In genomic region chr1:119533093-119533805, GRCm38 (mm10) we compare ENCODE assay signal across 11 mouse cellular contexts. TPM values are rescaled to one million over a fixed set of nuclear protein-coding genes. Genes with fewer than 3 reads are reported as not detected.
A peak's percentile ranks its signal among the peaks of the same experiment; 100 is the strongest.
DNase-seq lines count a peak whose midpoint lies in the region; ATAC-seq lines count a peak whose summit lies in the region.
"Had no signal": no experiment of that assay in that cellular context is flagged by ENCODE, and none has a peak within 500 bp of the region (broad histone marks: within the 10 kb centered on the region; RNA-seq: fewer than 3 reads in every experiment).

No protein-coding gene starts in this region.

- peak overlapping the region; percentile 59 for H3K27ac ChIP-seq in heart, embryonic 10.5 days
- no peak overlapping the region for H3K27ac ChIP-seq in lung, embryonic 16.5 days (ENCODE audit: low read length)
- no peak overlapping the region for H3K27ac ChIP-seq in forebrain, embryonic 16.5 days (ENCODE audit: low read length)
- H3K27ac ChIP-seq in neural tube, embryonic 13.5 days (replicated peaks) = no peak overlapping the region
- H3K27ac ChIP-seq: limb, embryonic 12.5 days had no signal

- H3K4me3 ChIP-seq in heart, embryonic 10.5 days = no peak overlapping the region
- no peak overlapping the region for H3K4me3 ChIP-seq in lung, embryonic 16.5 days (ENCODE audit: low read length)
- H3K4me3 ChIP-seq in forebrain, embryonic 16.5 days (replicated peaks; ENCODE audit: low read length) = no peak overlapping the region
- no peak overlapping the region for H3K4me3 ChIP-seq in neural tube, embryonic 13.5 days
- H3K4me3 ChIP-seq: limb, embryonic 12.5 days had no signal

- peaks cover 9% of the 10 kb centered on the region; the same call in 1 of the 2 replicates for H3K9me3 ChIP-seq in heart, embryonic 10.5 days
- 0 out of 2 replicates have a peak, but pooled peaks cover 5% of the 10 kb centered on the region for H3K9me3 ChIP-seq in lung, embryonic 16.5 days (ENCODE audit: control insufficient read depth, low read length)
- 0 out of 2 replicates have a peak, but pooled peaks cover 3% of the 10 kb centered on the region for H3K9me3 ChIP-seq in forebrain, embryonic 16.5 days (ENCODE audit: control insufficient read depth, low read length)
- H3K9me3 ChIP-seq in neural tube, embryonic 13.5 days = no peaks in the 10 kb centered on the region

- H3K27me3 ChIP-seq in heart, embryonic 10.5 days (ENCODE audit: insufficient read depth, poor library complexity, severe bottlenecking) = no peaks in the 10 kb centered on the region
- no peaks in the 10 kb centered on the region for H3K27me3 ChIP-seq in lung, embryonic 16.5 days (ENCODE audit: control insufficient read depth, insufficient read depth, low read depth, low read length)
- H3K27me3 ChIP-seq in forebrain, embryonic 16.5 days (replicated peaks; ENCODE audit: control insufficient read depth, insufficient read depth, low read length) = no peaks in the 10 kb centered on the region
- no peaks in the 10 kb centered on the region for H3K27me3 ChIP-seq in neural tube, embryonic 13.5 days
- H3K27me3 ChIP-seq: limb, embryonic 12.5 days had no signal

- peak; percentile 24 for ATAC-seq in lung, embryonic 16.5 days (ENCODE audit: low read depth)
- ATAC-seq in forebrain, embryonic 16.5 days = peak; percentile 76
- ATAC-seq in neural tube, embryonic 13.5 days (ENCODE audit: low read depth) = peak; percentile 74

- WGBS in heart, embryonic 10.5 days = 93% methylated on average over 18 of the region's 18 CpGs
- WGBS in lung, embryonic 16.5 days = 65% methylated on average over 18 of the region's 18 CpGs
- WGBS in forebrain, embryonic 16.5 days = 51% methylated on average over 18 of the region's 18 CpGs
- WGBS in neural tube, embryonic 13.5 days = 75% methylated on average over 18 of the region's 18 CpGs

- H3K4me1 ChIP-seq in heart, embryonic 10.5 days = peaks cover 9% of the 10 kb centered on the region; the same call in 1 of the 2 replicates
- H3K4me1 ChIP-seq in lung, embryonic 16.5 days (replicated peaks; ENCODE audit: control insufficient read depth, insufficient read depth, low read length) = peaks cover 3% of the 10 kb centered on the region; the same call in 1 of the 2 replicates
- peaks cover 7% of the 10 kb centered on the region for H3K4me1 ChIP-seq in forebrain, embryonic 16.5 days (replicated peaks; ENCODE audit: control insufficient read depth, insufficient read depth, low read length)
- H3K4me1 ChIP-seq in neural tube, embryonic 13.5 days (replicated peaks) = no peaks in the 10 kb centered on the region
- H3K4me1 ChIP-seq: limb, embryonic 12.5 days had no signal

- DNase-seq in heart, embryonic 10.5 days (ENCODE audit: low spot score) = no peak
- DNase-seq in heart, adult 18-20 months = no peak
- no peak for DNase-seq in lung, postnatal 10 days
- DNase-seq in heart, adult 8-10 months (ENCODE audit: low spot score) = no peak
- DNase-seq in urinary bladder, adult 18-20 months (ENCODE audit: low spot score in 2 of 2) = no peak
- DNase-seq: adrenal gland, postnatal 10 days; kidney, postnatal 14 days had no signal

- peaks cover 28% of the 10 kb centered on the region for H3K36me3 ChIP-seq in heart, embryonic 10.5 days
- H3K36me3 ChIP-seq in lung, embryonic 16.5 days (ENCODE audit: control insufficient read depth, insufficient read depth, low read length) = peaks cover 10% of the 10 kb centered on the region
- peaks cover 13% of the 10 kb centered on the region for H3K36me3 ChIP-seq in forebrain, embryonic 16.5 days (ENCODE audit: control insufficient read depth, insufficient read depth)
- peaks cover 17% of the 10 kb centered on the region for H3K36me3 ChIP-seq in neural tube, embryonic 13.5 days

- no peak overlapping the region for H3K4me2 ChIP-seq in lung, embryonic 16.5 days (ENCODE audit: low read depth, low read length)
- H3K4me2 ChIP-seq in forebrain, embryonic 16.5 days (ENCODE audit: low read length) = no peak overlapping the region
- H3K4me2 ChIP-seq in neural tube, embryonic 13.5 days = no peak overlapping the region
- H3K4me2 ChIP-seq: limb, embryonic 12.5 days had no signal

- no peak overlapping the region for H3K9ac ChIP-seq in lung, embryonic 16.5 days (ENCODE audit: low read length)
- H3K9ac ChIP-seq in forebrain, embryonic 16.5 days (replicated peaks; ENCODE audit: low read depth, low read length) = no peak overlapping the region
- no peak overlapping the region for H3K9ac ChIP-seq in neural tube, embryonic 13.5 days
- H3K9ac ChIP-seq: limb, embryonic 12.5 days had no signal

RNA-seq across cellular contexts. Expression of gene Tmem185b, which starts 7.3 kb away (rescaled TPM):
- polyA plus RNA-seq in heart, embryonic 10.5 days (2016; fragmentation: Nextera tagmentation; extraction: Ambion mirVana) = 22.3 and 24.8 TPM in 2 replicates
- total RNA-seq in heart, adult 18-20 months (2021) = 10 to 100 TPM; 13.5 to 15.6 TPM
- 30.6 and 32.7 TPM in 2 replicates for polyA plus RNA-seq in lung, embryonic 16.5 days (2015; fragmentation: Nextera tagmentation; extraction: Ambion mirVana)
- polyA plus RNA-seq in forebrain, embryonic 16.5 days (2015; fragmentation: Nextera tagmentation; extraction: Ambion mirVana) = 16.8 and 19.4 TPM in 2 replicates
- polyA plus RNA-seq in neural tube, embryonic 13.5 days (2015; fragmentation: Nextera tagmentation; extraction: Ambion mirVana) = 16.7 and 17.4 TPM in 2 replicates
- total RNA-seq in heart, adult 8-10 months (2022) = 10 to 100 TPM; 11.5 to 13.9 (median 11.8) TPM

RNA-seq across cellular contexts. Expression of gene Ralb, which starts 28.7 kb away (rescaled TPM):
- 176 and 192 TPM in 2 replicates for polyA plus RNA-seq in heart, embryonic 10.5 days (2016; fragmentation: Nextera tagmentation; extraction: Ambion mirVana)
- 10 to 100 TPM; 25.0 to 27.9 TPM for total RNA-seq in heart, adult 18-20 months (2021)
- 252 TPM in 2 replicates for polyA plus RNA-seq in lung, embryonic 16.5 days (2015; fragmentation: Nextera tagmentation; extraction: Ambion mirVana)
- polyA plus RNA-seq in forebrain, embryonic 16.5 days (2015; fragmentation: Nextera tagmentation; extraction: Ambion mirVana) = 47.6 and 54.3 TPM in 2 replicates
- 78.2 and 81.4 TPM in 2 replicates for polyA plus RNA-seq in neural tube, embryonic 13.5 days (2015; fragmentation: Nextera tagmentation; extraction: Ambion mirVana)
- 10 to 100 TPM; 22.7 to 29.9 (median 27.2) TPM for total RNA-seq in heart, adult 8-10 months (2022)

Comparison
In these comparisons a context has a peak if more than half of its experiments do, and no peak if none do; other contexts are left out.
1. ATAC-seq: peak in every context shown above with its lines; median percentile 76 in forebrain, embryonic 16.5 days; 74 in neural tube, embryonic 13.5 days; 24 in lung, embryonic 16.5 days.